Mouse (Mus musculus): ENCODE measurements around the gene Krtap27-1.

- no peak for TF ChIP-seq EP300 (optimal IDR thresholded peaks at IDR 0.05)
- TF ChIP-seq CTCF (IDR thresholded peaks at IDR 0.05; ENCODE audit: low read depth) = no peak
Observed at GRCm38 (mm10) chr16:88671571-88671970, at the start of gene Krtap27-1.

Measured in stomach, postnatal 0 days (tissue).